Mouse (Mus musculus) midbrain, embryonic 15.5 days (tissue): ENCODE measurements around the gene Gm21887. TPM values are rescaled to one million over a fixed set of nuclear protein-coding genes. Genes with fewer than 3 reads are reported as not detected.
A peak's percentile ranks its signal among the peaks of the same experiment; 100 is the strongest.
"Not testable (repeated sequence)": the region's sequence is repeated elsewhere in the genome, so short reads cannot be mapped to it uniquely, and the experiment has no call there.

Experiments
- ATAC-seq: fragments of 200-750 bp; cut with Nextera tagmentation; replicated peaks from 2 replicates; pipeline ENCODE4 v1.8.0; 2017; ENCODE audit warnings: moderate TSS enrichment
- H3K27ac ChIP-seq: fragments of 300-500 bp; sonication (generic); 2 replicates; pipeline ENCODE4 v1.5.1; 2015; ENCODE audit warnings: mild to moderate bottlenecking, inconsistent platforms
- H3K27me3 ChIP-seq: fragments of 300-500 bp; sonication (generic); replicated peaks from 2 replicates; pipeline ENCODE4 v1.6.1; 2015; ENCODE audit warnings: inconsistent platforms
- H3K36me3 ChIP-seq: fragments of 300-500 bp; sonication (generic); replicated peaks from 2 replicates; pipeline ENCODE4 v1.6.1; 2015; ENCODE audit warnings: inconsistent platforms
- H3K4me1 ChIP-seq: fragments of 300-500 bp; sonication (generic); 2 replicates; pipeline ENCODE4 v1.6.1; 2015; ENCODE audit warnings: inconsistent platforms
- H3K4me2 ChIP-seq: fragments of 300-500 bp; sonication (generic); 2 replicates; pipeline ENCODE4 v1.6.1; 2015; ENCODE audit warnings: inconsistent platforms, mild to moderate bottlenecking, moderate library complexity
- H3K4me3 ChIP-seq: fragments of 300-500 bp; sonication (generic); 2 replicates; pipeline ENCODE4 v1.5.1; 2015; ENCODE audit warnings: mild to moderate bottlenecking, inconsistent platforms
- H3K9ac ChIP-seq: fragments of 300-500 bp; sonication (generic); 2 replicates; pipeline ENCODE4 v1.6.1; 2015; ENCODE audit warnings: mild to moderate bottlenecking, inconsistent platforms
- H3K9me3 ChIP-seq: fragments of 300-500 bp; sonication (generic); 2 replicates; pipeline ENCODE4 v1.6.1; 2016; ENCODE audit warnings: inconsistent platforms
- WGBS: fragments of 180-500 bp; shearing (Covaris S2); methylation state at CpG from one replicate; pipeline ENCODE4 v1.1.7; 2015; ENCODE audit warnings: mixed read lengths; 5-methylcytosine and 5-hydroxymethylcytosine counted together
- polyA plus RNA-seq: library from polyadenylated mRNA; unstranded; fragments of >200 nt; fragmentation: Nextera tagmentation; extraction: Ambion mirVana; gene quantifications from 2 replicates; pipeline ENCODE4 v1.2.1, GENCODE M21; 2015

Gene Gm21887
- polyA plus RNA-seq, 1 experiment from 2014 or later: 187 TPM

DNA sequence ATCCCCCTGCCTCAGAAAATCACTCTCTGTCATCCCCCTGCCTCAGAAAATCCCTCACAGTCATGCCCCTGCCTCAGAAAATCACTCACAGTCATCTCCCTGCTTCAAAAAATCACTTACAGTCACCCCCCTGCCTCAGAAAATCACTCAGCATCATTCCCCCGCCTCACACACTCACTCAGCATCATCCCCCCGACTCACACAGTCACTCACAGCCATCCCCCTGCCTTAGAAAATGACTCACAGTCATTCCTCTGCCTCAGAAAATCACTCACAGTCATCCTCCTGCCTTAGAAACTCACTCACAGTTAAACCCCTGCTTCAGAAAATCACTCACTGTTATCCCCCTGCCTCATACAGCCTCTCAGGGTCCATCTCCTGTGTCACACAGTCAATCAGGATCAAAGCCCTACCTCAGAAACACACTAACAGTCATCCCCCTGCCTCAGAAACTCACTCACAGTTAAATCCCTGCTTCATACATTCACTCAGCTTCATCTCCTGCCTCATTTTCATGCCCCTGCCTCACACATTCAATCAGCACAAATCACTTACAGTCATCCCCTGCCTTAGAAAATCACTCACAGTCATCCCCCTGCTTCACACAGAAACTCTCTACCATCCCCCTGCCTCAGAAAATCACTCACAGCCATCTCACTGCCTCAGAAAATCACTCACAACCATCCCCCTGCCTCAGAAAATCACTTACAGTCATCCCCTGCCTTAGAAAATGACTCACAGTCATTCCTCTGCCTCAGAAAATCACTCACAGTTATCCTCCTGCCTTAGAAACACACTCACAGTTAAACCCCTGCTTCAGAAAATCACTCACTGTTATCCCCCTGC is 14.4 kb upstream of the Gm21887 start:
- H3K36me3 ChIP-seq, H3K27ac ChIP-seq, H3K4me3 ChIP-seq, H3K27me3 ChIP-seq, H3K4me1 ChIP-seq, H3K9me3 ChIP-seq, H3K9ac ChIP-seq, H3K4me2 ChIP-seq, ATAC-seq: not testable (repeated sequence)
- 18% methylated on average over 2 of the region's 2 CpGs for WGBS

DNA sequence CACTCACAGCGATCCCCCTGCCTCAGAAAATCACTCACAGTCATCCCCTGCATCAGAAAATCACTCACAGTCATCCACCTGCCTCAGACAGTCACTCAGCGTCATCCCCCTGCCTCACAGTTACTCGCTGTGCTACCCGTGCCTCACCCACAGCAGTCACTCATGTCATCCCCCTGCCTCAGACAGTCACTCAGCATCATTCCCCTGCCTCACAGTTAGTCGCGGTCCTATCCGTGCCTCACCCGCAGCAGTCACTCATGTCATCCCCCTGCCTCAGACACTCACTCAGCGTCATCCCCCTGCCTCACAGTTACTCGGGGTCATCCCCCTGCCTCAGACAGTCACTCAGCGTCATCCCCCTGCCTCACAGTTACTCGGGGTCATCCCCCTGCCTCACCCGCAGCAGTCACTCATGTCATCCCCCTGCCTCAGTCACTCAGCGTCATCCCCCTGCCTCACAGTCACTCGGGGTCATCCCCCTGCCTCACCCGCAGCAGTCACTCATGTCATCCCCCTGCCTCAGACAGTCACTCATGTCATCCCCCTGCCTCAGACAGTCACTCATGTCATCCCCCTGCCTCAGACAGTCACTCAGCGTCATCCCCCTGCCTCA is 13.4 kb upstream of the Gm21887 start:
- H3K9me3 ChIP-seq, H3K4me1 ChIP-seq, H3K4me2 ChIP-seq, H3K4me3 ChIP-seq, ATAC-seq, H3K27me3 ChIP-seq, H3K9ac ChIP-seq, H3K36me3 ChIP-seq, H3K27ac ChIP-seq: not testable (repeated sequence)
- 0% methylated on average over 1 of the region's 17 CpGs for WGBS

DNA sequence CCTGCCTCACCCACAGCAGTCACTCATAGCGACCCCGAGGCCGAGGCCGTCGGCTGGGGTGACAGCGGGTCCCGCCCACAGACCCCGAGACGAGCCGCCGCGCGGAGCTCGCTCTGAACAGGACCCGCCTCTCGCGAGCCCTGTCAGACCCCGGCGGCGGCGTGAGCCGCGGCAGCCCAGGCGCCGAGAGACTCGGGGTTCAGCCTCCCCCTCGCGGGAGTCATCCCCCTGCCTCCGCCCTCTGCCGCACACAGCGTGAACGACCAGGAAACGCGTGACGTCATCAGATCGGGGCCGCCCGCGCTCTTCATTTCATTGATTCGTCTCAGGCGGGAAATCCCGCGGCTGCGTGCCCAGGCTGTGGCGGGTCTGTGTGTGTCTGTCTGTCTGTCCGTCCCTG is 12.5 kb upstream of the Gm21887 start:
- not testable (repeated sequence) for H3K4me1 ChIP-seq, H3K27ac ChIP-seq, H3K9ac ChIP-seq, H3K4me3 ChIP-seq, ATAC-seq, H3K36me3 ChIP-seq, H3K4me2 ChIP-seq, H3K9me3 ChIP-seq, H3K27me3 ChIP-seq
- no CpG with 5 or more reads among the region's 46 CpGs for WGBS

DNA sequence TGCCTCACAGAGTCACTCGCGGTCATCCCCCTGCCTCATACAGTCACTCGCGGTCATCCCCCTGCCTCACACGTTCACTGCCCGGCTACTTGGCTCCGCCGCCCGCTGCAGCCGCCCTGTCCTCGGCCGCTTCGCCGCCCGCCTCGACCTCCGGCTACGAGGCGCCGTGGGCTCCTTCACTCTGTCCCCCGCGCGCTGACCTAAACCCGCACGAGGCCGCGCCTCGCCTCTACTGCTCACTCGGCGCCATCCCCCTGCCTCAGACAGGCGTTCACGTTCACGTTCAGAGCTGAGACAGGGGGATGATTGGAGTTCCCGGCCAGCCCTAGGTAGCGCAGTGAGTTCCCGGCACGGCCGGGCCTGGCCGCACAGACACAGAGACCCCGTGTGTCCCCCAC is 12.0 kb upstream of the Gm21887 start:
- peak overlapping the region; percentile 45 for H3K4me2 ChIP-seq
- H3K27me3 ChIP-seq, H3K9me3 ChIP-seq, H3K4me1 ChIP-seq, H3K36me3 ChIP-seq, H3K9ac ChIP-seq, ATAC-seq: not testable (repeated sequence)
- WGBS: no CpG with 5 or more reads among the region's 40 CpGs
- H3K27ac ChIP-seq: peak overlapping the region; percentile 63; the same call in 1 of the 2 replicates
- H3K4me3 ChIP-seq: peak overlapping the region; percentile 31

DNA sequence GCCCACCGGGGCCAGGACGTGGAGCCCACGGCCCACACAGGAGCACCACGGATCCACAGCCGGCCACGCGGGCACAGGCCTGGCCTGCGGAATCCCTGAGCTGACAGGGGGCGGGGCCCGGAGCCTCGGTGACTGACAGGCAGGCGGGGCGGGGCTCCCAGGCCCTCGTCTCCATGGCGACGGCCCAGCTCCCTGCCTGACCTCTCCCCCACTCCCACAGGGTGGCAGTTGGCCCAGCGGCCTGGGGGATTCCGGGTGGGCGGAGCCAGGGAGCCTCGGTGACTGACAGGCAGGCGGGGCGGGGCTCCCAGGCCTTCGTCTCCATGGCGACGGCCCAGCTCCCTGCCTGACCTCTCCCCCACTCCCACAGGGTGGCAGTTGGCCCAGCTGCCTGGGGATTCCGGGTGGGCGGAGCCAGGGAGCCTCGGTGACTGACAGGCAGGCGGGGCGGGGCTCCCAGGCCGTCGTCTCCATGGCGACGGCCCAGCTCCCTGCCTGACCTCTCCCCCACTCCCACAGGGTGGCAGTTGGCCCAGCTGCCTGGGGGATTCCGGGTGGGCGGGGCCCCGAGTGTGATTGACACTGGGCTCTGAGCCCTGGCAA is 11.5 kb upstream of the Gm21887 start:
- Histone ChIP-seq H3K4me2 (peak overlapping the region; percentile 45), H3K27ac (peak overlapping the region; percentile 63; the same call in 1 of the 2 replicates), H3K4me3 (peak overlapping the region; percentile 31)
- peak; percentile 91 for ATAC-seq
- WGBS: 0% methylated on average over 7 of the region's 37 CpGs
- not testable (repeated sequence) for H3K4me1 ChIP-seq, H3K9me3 ChIP-seq, H3K9ac ChIP-seq, H3K36me3 ChIP-seq, H3K27me3 ChIP-seq

DNA sequence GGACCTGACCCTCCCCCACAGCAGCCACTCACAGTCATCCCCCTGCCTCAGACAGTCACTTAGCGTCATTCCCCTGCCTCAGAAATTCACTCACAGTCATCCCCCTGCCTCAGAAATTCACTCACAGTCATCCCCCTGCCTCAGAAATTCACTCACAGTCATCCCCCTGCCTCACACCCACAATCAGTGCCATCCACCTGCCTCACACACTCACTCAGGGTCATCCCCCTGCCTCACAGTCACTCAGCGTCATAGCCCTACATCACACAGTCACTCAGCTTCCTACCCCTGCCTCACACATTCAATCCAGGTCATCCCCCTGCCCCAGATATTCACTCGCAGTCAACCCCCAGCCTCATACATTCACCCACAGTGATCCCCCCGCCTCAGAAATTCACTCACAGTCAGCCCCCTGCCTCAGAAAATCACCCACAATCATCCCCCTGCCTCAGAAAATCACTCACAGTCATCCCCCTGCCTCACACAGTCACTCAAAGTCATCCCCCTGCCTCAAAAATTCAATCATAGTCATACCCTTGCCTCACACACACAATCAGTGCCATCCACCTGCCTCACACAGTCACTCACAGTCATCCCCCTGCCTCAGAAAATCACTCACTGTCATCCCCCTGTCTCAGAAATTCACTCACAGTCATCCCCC is 10.8 kb upstream of the Gm21887 start:
- not testable (repeated sequence) for H3K4me2 ChIP-seq, H3K9ac ChIP-seq, H3K9me3 ChIP-seq, H3K36me3 ChIP-seq, H3K4me1 ChIP-seq, ATAC-seq, H3K27ac ChIP-seq, H3K4me3 ChIP-seq, H3K27me3 ChIP-seq
- 7% methylated on average over 2 of the region's 4 CpGs for WGBS

DNA sequence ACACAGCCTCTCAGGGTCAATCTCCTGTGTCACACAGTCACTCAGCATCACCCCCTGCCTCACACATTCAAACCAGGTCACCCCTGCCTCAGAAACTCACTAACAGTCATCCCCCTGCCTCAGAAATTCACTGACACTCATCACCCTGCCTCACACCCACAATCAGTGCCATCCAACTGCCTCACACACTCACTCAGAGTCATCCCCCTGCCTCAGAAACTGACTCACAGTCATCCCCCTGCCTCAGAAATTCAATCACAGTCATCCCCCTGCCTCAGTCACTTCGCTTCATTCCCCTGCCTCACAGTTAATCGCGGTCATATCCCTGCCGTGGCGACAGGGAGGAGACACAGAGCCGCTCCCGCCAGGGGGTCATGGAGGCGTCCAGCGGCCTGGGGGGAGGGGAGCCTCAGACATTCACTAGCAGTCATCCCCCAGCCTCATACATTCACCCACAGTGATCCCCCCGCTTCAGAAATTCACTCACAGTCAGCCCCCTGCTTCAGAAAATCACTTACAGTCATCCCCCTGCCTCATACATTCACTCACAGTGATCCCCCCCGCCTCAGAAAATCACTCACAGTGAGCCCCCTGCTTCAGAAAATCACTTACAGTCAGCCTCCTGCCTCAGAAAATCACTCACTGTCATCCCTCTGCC is 10.1 kb upstream of the Gm21887 start:
- not testable (repeated sequence) for H3K4me2 ChIP-seq, H3K4me1 ChIP-seq, H3K27me3 ChIP-seq, H3K4me3 ChIP-seq, H3K27ac ChIP-seq, ATAC-seq, H3K9ac ChIP-seq, H3K36me3 ChIP-seq, H3K9me3 ChIP-seq
- WGBS: 37% methylated on average over 6 of the region's 11 CpGs

DNA sequence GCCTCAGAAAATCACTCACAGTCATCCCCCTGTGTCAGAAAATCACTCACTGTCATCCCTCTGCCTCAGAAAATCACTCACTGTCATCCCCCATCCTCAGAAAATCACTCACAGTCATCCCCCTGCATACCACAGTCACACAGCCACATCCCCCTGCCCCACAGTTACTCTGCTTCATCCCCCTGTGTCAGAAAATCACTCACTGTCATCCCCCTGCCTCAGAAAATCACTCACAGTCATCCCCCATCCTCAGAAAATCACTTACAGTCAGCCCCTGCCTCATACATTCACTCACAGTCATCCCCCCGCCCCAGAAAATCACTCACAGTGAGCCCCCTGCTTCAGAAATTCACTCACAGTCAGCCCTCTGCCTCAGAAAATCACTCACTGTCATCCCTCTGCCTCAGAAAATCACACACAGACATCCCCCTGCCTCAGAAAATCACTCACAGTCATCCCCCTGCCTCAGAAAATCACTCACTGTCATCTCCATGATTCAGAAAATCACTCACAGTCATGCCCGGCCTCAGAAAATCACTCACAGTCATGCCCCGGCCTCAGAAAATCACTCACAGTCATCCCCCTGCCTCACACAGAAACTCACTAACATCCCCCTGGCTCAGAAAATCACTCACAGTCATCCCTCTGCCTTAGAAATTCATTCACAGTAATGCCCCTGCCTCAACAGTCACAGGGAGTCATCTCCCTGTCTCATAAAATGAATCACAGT is 9.4 kb upstream of the Gm21887 start:
- no CpG with 5 or more reads among the region's 3 CpGs for WGBS
- not testable (repeated sequence) for H3K27me3 ChIP-seq, ATAC-seq, H3K9me3 ChIP-seq, H3K27ac ChIP-seq, H3K9ac ChIP-seq, H3K36me3 ChIP-seq, H3K4me3 ChIP-seq, H3K4me1 ChIP-seq, H3K4me2 ChIP-seq

DNA sequence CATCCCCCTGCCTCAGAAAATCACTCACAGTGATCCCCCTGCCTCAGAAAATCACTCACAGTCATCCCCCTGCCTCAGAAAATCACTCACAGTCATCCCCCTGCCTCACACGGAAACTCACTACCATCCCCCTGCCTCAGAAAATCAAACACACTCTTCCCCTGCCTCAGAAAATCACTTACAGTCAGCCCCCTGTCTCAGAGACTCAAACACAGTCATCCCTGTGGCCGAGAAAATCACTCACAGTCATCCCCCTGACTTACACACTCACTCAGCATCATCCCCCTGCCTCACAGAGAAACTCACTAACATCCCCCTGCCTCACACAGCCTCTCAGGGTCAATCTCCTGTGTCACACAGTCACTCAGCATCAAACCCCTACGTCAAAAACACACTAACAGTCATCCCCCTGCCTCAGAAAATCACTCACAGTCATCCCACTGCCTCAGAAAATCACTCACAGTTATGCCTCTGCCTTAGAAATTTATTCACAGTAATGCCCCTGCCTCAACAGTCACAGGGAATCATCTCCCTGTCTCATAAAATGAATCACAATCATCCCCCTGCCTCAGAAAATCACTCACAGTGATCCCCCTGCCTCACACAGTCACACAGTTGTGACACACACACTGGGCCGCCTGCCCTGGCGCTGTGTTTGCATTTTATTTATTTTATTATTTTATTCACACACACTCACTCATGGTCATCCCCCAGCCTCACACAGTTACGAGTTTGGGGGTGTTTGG is 8.6 kb upstream of the Gm21887 start:
- not testable (repeated sequence) for H3K4me1 ChIP-seq, H3K27ac ChIP-seq, H3K9me3 ChIP-seq, H3K4me3 ChIP-seq, H3K27me3 ChIP-seq, H3K36me3 ChIP-seq, H3K4me2 ChIP-seq, H3K9ac ChIP-seq
- ATAC-seq: 0 out of 2 replicates have a peak, but pooled peaks have one; percentile 5
- WGBS: 36% methylated on average over 6 of the region's 6 CpGs

DNA sequence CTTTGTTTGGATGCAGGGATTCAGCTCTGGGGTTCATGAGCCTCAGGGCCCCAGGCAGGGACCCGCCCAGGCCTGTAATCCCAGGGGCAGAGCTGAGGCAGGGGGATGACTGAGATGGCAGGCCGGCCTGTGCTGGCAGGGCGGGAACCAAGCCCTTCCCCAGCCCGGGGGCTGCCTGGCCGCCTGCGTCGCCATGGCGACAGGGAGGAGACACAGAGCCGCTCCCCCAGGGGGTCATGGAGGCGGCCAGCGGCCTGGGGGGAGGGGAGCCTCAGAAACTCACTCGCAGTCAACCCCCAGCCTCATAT is 8.1 kb upstream of the Gm21887 start:
- ATAC-seq: 0 out of 2 replicates have a peak, but pooled peaks have one; percentile 6
- not testable (repeated sequence) for H3K9me3 ChIP-seq, H3K27me3 ChIP-seq, H3K4me2 ChIP-seq, H3K4me1 ChIP-seq, H3K4me3 ChIP-seq, H3K9ac ChIP-seq, H3K36me3 ChIP-seq, H3K27ac ChIP-seq
- WGBS: 20% methylated on average over 1 of the region's 12 CpGs

DNA sequence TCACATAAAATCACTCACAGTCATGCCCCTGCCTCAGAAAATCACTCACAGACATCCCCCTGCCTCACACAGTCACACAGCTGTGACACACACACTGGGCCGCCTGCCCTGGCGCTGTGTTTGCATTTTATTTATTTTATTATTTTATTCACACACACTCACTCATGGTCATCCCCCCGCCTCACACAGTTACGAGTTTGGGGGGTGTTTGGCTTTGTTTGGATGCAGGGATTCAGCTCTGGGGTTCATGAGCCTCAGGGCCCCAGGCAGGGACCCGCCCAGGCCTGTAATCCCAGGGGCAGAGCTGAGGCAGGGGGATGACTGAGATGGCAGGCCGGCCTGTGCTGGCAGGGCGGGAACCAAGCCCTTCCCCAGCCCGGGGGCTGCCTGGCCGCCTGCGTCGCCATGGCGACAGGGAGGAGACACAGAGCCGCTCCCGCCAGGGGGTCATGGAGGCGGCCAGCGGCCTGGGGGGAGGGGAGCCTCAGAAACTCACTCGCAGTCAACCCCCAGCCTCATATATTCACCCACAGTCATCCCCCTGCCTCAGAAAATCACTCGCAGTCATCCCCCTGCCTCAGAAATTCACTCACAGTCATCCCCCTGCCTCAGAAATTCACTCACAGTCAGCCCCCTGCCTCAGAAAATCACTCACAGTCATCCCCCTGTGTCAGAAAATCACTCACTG is 6.8 kb upstream of the Gm21887 start:
- H3K27me3 ChIP-seq, H3K4me2 ChIP-seq, H3K9ac ChIP-seq, H3K4me3 ChIP-seq, H3K36me3 ChIP-seq, H3K4me1 ChIP-seq, H3K27ac ChIP-seq, ATAC-seq, H3K9me3 ChIP-seq: not testable (repeated sequence)
- 32% methylated on average over 12 of the region's 18 CpGs for WGBS
